Mouse (Mus musculus) fibroblast of lung, adult 2 months (primary cell): ENCODE results near the gene Camk2n2.
"Not testable (repeated sequence)": the region's sequence is repeated elsewhere in the genome, so short reads cannot be mapped to it uniquely, and the experiment has no call there.

Source experiments
- DNase-seq: peaks from one replicate; pipeline ENCODE4 v3.0.0-alpha.2; 2011; ENCODE audit warnings: low read depth

Gene Camk2n2

DNA sequence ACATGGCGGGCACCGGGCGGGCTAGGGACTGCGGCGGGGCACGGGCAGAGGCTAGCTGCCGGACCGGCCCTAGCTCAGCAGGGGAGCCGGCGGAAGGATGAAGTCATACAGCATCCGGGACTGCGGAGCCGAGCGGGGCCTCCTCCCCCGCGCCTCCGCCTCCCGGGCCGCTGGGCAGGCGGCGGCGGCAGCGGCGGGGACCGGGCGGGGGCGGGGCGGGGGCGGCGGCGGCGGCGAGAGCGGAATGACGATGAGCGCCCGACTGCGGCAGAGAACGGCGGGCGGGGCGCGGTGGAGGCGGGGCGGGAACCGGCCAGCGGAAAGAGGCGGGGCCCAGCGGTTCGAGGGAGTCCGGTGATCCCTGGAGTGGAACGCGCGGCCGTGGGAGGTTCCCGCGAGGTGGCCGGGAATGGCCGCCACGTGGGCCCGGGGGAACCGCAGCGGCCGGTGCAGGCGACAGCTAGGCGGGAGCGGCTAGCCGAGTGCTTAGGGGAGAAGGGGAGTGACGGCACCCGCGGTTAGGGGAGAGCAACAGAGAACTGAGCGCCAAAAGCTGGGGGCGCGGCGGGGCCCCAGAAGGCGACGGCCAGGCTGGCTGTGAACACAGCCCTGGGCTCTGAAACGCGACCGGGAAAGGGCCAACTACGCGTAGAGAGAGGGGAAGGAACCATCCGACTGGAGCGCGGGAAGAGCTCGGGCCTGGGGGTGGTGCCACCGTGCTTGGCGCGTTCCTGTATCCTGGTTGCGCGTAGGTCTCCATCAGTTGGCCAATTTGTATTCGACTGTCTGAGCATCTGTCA is at the start of gene Camk2n2:
Gene Camk2n2 (minus strand): TSS at position 97 of the 800 bp plus-strand sequence.
- DNase-seq, result no peak

DNA sequence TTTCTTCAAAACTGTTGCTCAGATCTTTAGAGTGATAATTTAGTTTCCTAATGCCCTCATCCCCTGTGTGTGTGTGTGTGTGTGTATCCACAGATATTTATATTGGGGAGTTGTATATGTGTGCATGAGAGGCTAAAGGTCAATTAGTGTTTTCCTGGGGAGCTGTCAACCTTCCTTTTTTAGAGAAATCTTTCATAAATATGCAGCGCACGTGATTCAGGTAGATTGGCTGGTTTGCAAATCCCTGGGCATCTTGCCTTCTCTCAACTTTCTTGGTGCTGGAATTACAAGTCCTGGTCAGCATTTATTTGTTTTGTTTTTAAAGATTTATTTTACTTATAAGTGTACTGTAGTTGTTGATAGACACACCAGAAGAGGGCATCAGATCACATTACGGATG is 49.2 kb upstream of the Camk2n2 start:
- DNase-seq, result no peak

DNA sequence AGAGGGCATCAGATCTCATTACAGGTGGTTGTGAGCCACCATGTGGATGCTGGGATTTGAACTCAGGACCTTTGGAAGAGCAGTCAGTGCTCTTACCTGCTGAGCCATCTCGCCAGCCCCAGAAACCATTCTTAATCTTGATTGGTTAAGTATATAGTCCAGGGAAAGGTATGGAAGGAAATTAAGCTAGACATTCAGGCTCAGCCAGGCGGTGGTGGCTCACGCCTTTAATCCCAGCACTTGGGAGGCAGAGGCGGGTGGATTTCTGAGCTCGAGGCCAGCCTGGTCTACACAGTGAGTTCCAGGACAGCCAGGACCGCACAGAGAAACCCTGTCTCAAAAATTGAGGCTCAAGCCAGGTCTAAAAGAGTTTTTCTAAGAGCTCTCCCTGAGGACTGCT is 46.9 kb upstream of the Camk2n2 start, which contains the start of gene Eif4g1:
Gene Eif4g1 (plus strand): TSS at position 301 of the 400 bp plus-strand sequence.
- DNase-seq, result not testable (repeated sequence)

DNA sequence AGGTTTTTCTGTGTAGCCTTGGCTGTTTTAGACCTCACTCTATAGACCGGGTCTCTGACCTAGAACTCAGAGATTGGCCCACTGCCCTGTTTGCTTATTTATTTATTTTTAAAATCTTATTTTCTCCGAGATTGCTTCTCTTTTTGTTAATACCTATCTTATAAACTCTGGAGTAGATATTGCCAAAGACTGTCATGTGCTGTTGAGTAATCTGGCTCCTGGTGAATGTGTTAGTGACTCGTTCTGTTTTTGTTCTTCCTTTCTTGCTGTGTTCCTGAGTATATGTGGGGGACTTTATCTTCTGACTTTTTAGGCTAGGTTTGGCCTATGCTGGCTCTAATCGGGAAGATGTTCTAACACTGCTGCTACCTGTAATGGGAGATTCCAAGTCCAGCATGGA is 36.6 kb upstream of the Camk2n2 start:
- DNase-seq, result no peak

DNA sequence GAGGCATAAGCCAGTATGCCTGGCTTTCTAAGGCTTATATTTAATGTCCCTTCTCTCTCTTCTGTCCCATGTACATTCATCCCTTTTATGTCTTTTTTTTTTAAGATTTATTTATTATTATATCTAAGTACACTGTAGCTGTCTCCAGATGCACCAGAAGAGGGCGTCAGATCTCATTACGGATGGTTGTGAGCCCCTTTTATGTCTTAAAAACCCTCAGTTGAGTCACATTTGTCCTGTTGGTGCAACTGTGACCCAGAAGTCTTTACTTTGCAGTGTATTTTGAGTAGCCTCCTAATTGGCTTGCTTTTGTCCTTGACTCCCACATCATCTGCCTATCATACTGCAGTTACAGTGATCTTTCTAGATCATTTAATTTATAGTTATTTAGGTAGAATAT is 32.2 kb upstream of the Camk2n2 start:
- no peak for DNase-seq

DNA sequence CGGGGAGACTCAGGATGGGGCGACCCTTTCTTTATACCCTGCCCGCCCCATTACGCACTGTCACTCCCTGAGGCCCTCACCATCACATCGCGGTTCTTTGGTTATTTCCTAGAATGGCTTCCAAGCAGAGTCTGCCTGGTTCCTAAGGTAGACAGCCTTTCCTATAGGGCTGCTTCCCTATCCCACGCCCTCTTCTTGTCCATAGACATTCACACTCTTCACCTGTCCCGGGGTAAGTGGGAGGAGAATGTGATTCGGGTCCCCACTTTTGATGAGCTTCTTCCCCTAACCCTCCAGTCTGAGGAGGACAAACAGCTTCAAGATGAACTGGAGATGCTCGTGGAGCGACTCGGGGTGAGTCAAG is 30.8 kb upstream of the Camk2n2 start:
- DNase-seq, result no peak

DNA sequence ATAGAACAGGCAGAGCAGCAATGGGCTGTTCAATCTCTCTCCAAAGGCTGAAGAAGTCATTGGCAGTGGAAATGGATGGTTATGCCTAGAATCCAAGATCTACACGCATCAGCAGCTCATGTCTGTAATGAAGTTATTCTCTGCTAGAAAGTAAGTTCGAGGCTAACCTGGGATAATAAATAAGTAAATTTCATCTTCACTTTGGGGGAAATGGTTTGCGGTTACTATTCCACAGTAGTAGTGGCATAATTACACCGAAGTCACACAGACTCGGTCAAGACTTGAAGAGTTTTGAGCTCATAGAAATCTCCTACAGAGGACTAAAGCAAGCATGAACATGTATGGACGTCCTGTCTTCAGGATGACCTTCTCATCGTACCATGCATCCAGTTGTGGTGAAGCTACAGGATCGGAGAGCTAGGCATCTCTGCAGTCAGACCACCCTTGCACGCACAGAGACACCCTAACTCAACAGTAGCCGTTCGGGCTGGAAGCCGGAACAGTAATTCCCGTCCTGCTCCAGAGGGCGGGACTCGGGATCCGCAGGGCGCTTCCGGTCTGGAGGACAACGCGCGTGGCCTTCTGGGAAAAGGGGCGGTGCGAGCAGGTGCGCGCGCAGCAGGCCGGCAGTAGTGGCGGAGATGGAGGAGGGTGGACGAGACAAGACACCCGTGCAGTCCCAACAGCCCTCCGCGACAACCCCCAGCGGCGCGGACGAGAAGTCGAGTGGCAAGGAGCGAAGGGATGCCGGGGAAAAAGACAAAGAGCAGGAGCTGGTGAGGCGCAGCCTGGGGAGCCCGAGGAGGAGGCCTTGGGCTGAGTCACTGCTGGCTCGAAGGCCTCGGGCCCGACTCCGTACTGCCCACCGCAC is 30.2 kb upstream of the Camk2n2 start, which contains the start of gene Psmd2:
Gene Psmd2 (plus strand): TSS at position 577 of the 871 bp plus-strand sequence.
- peak; percentile 77 for DNase-seq

DNA sequence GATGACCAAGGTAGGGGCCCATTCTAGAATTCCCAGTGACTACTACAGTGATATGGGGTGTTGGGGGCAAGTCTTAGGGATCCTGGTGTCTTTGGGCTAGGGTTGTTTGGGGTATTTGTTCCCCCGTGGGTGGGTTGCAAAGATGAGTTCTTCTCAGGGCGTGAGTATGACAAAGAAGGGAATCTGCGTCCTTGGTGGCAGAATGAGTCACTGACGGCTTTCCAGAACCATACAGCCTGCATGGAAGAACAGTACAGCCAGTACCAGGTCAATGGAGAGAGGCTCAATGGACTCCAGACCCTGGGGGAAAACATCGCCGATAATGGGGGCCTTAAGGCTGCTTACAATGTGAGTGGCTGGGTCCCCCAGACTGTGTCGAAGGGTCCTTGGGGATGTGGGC is 22.8 kb upstream of the Camk2n2 start:
- no peak for DNase-seq

DNA sequence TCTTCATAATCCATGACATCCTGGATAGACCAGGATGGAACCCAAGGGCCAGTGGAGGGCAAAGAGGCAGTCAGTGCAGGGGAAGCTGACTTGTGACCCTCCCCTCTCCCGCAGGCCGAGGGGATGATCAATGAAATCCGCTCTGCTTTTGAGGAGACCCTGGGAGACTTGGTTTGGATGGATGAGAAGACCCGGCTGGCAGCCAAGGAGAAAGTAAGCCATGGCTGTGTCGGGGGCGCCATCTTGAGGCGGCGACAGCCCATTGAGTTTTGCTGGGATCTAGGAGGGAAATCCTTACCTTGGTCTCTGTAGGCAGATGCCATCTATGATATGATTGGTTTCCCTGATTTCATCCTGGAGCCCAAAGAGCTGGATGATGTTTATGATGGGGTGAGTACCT is 21.1 kb upstream of the Camk2n2 start:
- DNase-seq, result no peak

DNA sequence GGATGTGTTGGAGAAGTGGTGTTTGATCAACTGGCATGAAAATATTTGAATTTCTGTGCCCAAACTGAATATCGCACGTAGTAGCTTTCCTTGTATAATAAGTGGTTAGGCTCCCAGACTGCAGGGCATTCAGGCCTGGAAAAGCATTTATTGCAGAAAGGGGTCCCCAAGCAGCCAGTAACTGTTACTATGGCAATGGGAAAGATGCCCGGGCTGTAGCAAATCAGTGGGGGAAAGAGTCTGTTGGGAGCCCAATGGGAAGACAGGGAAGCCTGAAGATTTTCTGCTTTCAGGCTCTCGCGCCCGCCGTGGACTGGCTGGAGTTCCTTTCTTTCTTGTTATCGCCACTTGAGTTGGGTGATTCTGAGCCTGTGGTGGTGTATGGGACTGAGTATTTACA is 17.3 kb upstream of the Camk2n2 start:
- DNase-seq, result no peak

DNA sequence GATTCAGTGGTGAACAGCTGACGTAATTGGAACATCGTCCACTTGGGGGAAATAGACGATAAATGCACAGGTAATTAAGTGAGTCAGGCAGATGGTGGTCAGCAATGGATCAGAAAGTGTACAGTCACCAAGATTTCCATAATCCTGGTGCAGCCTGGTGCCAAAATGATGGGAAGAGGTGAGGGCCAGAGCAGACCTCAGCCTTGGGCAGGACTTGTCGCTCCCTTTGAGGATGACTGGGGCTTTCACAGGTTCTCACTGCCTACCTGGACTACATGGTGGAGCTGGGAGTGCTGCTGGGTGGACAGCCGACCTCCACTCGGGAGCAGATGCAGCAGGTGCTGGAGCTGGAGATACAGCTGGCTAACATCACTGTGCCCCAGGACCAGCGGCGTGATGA is 16.3 kb upstream of the Camk2n2 start:
- no peak for DNase-seq

DNA sequence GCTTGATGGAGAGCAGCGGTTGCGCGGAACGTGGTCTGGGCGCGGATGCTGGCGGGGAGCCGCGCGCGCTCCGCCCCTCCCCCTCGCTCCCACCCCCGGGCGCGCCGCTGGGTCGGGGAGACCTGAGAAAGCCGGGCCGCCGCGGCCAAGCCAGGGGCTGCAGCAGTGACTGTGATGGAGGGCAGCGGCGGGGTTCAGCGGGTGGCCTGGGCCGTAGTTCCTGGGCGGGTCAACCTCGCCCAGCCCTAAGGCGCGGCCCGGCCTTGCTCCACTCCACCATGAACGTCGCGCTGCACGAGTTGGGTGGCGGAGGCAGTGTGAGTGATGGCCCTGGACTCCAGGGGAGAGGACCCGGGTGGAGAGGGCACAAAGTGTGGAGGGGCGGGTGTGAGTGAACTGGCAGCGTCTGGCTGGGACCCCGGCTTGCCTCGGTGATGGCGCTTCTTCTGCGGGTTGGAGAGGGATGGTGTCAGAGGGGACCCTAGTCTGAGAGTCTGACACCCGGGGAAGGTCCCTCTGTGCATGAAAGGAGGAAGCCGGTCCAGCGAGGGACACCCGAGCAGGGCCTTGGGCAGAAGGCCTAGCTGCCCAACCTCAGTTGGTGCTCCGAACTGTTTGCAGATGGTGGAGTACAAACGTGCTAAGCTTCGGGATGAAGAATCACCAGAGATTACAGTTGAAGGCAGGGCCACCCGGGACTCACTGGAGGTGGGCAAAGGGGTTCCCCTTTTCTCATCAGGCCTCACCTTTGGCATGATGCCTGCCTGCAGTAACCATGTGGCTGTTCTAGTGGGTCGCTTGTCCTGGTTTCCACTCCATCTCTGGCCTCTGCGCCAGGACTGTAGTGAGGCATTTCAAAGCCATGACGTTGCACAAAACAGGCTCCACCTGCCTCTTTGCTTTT is 8.9 kb upstream of the Camk2n2 start, which contains the start of gene Ece2:
Gene Ece2 (plus strand): TSS at position 98 of the 904 bp plus-strand sequence.
- no peak for DNase-seq

DNA sequence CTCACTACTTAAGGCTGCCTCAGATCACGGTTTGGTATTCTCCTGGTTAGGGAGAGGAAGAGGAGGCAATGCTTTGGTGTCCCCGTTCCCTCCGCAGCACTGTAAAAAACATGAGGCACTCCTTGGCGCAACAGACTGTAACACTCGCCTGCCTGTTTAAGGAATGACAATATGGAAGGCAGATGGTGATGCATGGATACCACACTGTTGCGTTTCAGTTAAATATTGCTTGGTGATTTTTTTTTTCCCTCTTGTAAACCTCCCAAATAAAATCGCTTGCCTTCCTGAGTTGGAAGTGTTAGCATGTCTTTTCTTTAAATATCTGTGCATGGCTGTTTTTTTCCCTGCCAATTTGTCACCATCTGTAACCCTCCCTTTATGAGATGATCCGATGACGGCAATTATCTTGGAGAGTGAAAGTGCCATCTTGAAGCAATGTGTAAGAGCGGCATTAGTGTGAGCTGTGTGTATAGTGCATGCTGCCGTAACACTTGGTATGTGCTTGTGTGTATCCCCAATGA is 7.8 kb upstream of the Camk2n2 start:
- no peak for DNase-seq

DNA sequence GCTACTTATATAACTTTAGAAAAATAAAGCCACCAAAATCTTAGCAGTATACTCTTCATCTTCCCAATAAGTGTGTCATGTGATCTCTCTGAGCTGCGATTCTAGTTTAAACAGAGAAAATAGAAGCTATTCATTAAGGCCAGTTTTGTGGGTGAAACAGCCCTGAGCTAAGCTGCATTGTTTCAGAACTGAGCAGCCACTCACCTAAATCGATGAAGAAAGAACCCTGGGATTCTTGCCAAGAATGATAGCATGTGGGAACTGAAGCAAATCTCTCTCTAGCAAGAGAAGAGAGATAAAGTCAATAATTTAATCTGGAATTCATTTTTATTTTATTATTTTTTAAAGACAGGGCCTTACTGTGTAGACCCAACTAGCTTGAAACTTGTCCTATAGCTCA is 2.1 kb upstream of the Camk2n2 start:
- DNase-seq, result no peak

DNA sequence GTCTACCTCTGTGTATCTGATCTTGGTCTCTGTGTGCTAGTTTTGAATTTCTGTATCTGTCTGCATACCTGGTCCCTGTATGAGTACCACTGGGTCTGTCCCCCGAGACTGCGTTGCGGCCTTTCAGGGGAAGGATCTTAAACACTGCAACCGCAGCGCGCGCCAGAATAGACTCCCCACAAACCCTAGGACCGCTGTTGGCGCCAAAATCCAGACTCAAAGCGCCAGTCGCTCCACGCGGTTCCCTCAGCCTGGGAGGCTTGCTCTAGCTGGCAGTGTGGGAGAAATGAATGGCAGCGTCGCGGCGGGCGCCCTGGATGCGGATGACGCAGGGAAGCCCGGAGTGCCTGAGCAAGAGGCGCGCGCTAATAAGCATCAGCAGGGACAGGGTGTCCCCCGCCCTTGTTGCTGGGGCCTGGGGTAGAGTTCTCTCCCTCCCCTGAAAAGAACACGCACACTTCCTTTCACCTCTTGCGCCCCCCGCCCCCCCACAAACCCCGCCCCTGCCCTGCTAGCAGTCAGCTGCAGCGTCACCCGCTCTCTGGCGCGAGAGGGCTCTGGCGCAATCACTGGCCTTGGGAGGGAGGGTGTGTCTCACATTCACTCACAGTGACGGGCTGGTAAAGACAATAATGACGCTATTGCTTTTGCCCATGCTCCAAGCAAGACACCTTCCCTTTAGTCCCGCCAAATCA is 1.1 kb upstream of the Camk2n2 start:
- peak; percentile 69 for DNase-seq

DNA sequence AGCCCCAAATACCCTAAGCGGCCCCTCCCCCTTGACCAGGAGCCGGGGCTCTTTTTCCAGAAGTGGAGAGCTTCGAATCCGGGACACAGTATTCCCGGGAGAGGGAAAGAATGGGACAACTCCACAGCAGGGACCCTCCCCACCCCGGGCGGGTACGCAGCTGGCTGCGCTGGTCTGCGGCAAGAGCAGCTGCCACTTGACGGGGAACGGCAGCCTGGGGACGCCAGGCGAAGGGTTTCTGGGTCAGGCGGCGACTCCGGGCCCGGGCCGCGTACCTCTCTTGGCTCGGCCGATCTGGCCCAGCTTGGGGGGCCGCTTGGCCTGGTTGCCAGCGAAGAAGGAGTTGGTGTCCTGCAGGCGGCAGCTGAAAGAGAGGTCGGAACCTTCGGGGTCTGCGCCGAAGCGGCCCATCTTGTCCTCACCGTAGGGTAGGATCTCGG is 316 bp downstream of the Camk2n2 start:
- no peak for DNase-seq

DNA sequence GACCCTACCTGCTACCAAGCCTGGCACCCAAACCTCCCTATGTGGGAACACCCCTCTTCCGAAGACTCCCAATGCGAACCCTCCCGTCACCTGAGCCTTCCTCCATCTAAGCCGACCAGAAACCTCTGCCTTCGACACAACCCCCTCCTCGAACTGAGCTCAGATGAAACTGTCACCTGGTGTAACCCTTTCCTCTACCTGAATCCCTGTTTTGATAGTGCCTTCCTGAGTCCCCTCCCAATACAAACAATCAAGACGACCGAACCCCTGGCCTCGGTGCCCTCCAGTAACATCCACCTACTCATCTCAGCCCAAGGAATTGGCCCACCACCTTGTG is 720 bp downstream of the Camk2n2 start:
- no peak for DNase-seq

DNA sequence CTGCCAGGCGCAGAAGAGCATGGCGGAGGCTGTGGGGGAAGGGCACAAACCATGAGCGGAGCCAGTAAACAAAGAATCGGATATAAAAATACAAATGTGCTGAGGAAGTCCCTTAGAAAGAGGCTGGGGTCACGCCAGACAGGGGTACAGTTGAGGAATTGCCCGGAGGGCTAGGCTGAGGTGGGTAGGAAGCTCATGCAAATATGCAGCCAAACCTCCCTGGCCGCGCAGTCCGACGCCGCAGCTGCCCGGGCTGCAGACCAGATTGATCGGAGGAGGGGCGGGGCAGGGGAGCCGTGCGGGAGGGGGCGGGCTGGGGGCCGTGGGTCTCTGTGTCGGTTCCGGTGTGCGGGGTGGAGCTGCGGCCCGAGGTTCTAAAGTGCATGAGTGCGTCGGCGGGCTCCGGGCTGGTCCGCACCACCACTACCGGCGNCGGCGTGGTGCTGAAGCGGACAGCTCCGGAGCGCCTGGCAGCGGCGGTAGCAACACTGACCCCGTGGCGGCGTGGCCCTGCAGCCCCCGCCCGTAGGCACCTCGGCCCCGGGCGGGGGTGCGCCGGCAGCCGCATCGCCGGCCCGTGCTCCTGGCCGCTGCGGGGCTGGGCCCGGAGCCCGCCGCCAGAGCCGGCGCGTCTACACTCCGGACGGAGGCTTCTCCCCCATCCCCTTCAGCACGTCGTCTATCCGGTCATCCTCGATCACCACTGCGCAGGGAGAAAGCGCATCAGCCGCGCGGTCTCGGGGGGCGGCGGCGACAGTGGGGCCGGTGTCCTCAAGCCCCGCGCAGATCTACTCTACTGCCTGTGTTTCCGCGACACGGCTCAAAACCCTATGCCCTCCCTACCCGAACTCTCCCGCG is 1.3 kb downstream of the Camk2n2 start:
- no peak for DNase-seq

DNA sequence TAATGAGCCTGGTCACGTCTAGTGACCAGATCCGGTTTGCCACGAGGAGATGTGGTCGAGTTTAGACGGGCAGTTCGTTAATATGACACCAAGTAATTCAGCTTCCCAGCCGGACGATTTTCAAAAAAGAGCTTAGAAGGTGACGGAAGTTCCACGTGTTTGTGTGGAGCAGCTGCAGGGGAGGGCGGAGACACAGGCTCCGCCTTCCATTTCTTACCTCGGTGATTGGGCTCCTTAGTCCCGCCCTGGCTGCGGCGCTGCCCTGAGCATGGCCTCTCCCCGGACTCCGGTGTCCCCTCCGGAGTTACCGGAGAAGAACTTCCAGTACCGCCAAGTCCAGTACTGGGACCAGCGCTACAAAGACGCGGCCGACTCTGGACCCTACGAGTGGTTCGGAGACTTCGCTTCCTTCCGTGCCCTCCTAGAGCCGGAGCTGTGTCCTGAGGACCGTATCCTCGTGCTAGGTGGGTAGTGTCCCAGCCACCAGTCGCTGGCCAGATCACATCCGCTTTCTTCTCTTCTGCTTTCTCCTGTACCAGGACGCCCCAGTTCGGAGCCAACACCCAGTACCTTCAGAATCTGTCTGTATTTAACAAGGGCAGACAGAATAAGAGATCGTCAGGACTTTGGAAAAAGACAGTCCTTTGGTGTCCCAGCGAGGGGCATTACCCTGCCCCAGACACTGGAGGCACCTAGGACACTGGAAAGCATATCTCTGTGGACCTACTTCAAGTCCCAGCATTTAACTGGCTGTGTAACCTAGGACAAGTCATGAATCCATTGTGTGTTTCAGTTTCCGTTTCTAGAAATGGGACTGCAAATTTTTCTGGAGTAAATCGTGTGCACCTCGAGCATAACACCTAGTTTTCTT is 9.5 kb downstream of the Camk2n2 start, which contains the start of the genes Eef1akmt4, Gm49333 and Alg3:
Gene Eef1akmt4 (plus strand): TSS at position 237 of the 871 bp plus-strand sequence.
Gene Gm49333 (plus strand): TSS at position 254 of the 871 bp plus-strand sequence.
Gene Alg3 (minus strand): TSS at position 379 of the 871 bp plus-strand sequence.
- DNase-seq, result peak; percentile 84
